Mouse (Mus musculus) heart, embryonic 11.5 days (tissue): ENCODE data around the gene Gimap8. TPM values are rescaled to one million over a fixed set of nuclear protein-coding genes. Genes with fewer than 3 reads are reported as not detected.

Experiments
- ATAC-seq: fragments of 200-750 bp; cut with Nextera tagmentation; replicated peaks from 2 replicates; pipeline ENCODE4 v1.8.0; 2017; ENCODE audit warnings: moderate library complexity; ENCODE audit not compliant: insufficient number of reproducible peaks, low FRiP score, low TSS enrichment
- H3K27ac ChIP-seq: fragments of 300-500 bp; sonication (generic); 2 replicates; pipeline ENCODE4 v1.5.1; 2014; ENCODE audit warnings: mild to moderate bottlenecking, low read depth, low read length
- H3K27me3 ChIP-seq: fragments of 300-500 bp; sonication (generic); 2 replicates; pipeline ENCODE4 v1.6.1; 2014; ENCODE audit warnings: mild to moderate bottlenecking, low read length, mixed read lengths; ENCODE audit not compliant: control insufficient read depth, insufficient read depth
- H3K36me3 ChIP-seq: fragments of 300-500 bp; sonication (generic); 2 replicates; pipeline ENCODE4 v1.6.1; 2014; ENCODE audit warnings: mild to moderate bottlenecking, low read length, moderate library complexity, mixed read lengths; ENCODE audit not compliant: control insufficient read depth, insufficient read depth
- H3K4me1 ChIP-seq: fragments of 300-500 bp; sonication (generic); 2 replicates; pipeline ENCODE4 v1.6.1; 2014; ENCODE audit warnings: low read length; ENCODE audit not compliant: control insufficient read depth, insufficient read depth
- H3K4me2 ChIP-seq: fragments of 300-500 bp; sonication (generic); 2 replicates; pipeline ENCODE4 v1.6.1; 2014; ENCODE audit warnings: mild to moderate bottlenecking, moderate library complexity
- H3K4me3 ChIP-seq: fragments of 300-500 bp; sonication (generic); 2 replicates; pipeline ENCODE4 v1.5.1; 2014; ENCODE audit warnings: low read depth, low read length
- H3K9ac ChIP-seq: fragments of 300-500 bp; sonication (generic); 2 replicates; pipeline ENCODE4 v1.6.1; 2014; ENCODE audit warnings: mild to moderate bottlenecking, low read depth, low read length, moderate library complexity
- H3K9me3 ChIP-seq: fragments of 300-500 bp; sonication (generic); replicated peaks from 2 replicates; pipeline ENCODE4 v1.6.1; 2016; ENCODE audit warnings: low read length; ENCODE audit not compliant: control insufficient read depth
- WGBS: fragments of 180-500 bp; shearing (Covaris S2); extraction: QIAGEN DNeasy Blood & Tissue Kit; methylation state at CpG from one replicate; pipeline ENCODE4 v1.1.7; 2014; ENCODE audit not compliant: insufficient replicate concordance; 5-methylcytosine and 5-hydroxymethylcytosine counted together
- polyA plus RNA-seq: library from polyadenylated mRNA; unstranded; fragments of >200 nt; fragmentation: Nextera tagmentation; extraction: Ambion mirVana; gene quantifications from 2 replicates; pipeline ENCODE4 v1.2.1, GENCODE M21; 2014

Gimap8 gene
- polyA plus RNA-seq, 1 experiment from 2014 or later = 0.26 TPM

GRCm38 (mm10) chr6:48698066-48698856 lies 51.2 kb downstream of the Gimap8 start:
- WGBS = 77% methylated on average over 7 of the region's 7 CpGs
- Histone ChIP-seq H3K9ac (no peak overlapping the region), H3K36me3 (no peaks in the 10 kb centered on the region), H3K27ac (no peak overlapping the region), H3K9me3 (no peaks in the 10 kb centered on the region), H3K4me3 (no peak overlapping the region), H3K4me1 (no peaks in the 10 kb centered on the region), H3K4me2 (no peak overlapping the region), H3K27me3 (no peaks in the 10 kb centered on the region)
- no peak for ATAC-seq

- ATAC-seq = no peak
- no peak overlapping the region for H3K4me2 ChIP-seq
- H3K27me3 ChIP-seq = no peaks in the 10 kb centered on the region
- H3K9me3 ChIP-seq = no peaks in the 10 kb centered on the region
- H3K36me3 ChIP-seq = no peaks in the 10 kb centered on the region
- WGBS = 68% methylated on average over 3 of the region's 3 CpGs
- H3K4me1 ChIP-seq = no peaks in the 10 kb centered on the region
- no peak overlapping the region for H3K4me3 ChIP-seq
- no peak overlapping the region for H3K27ac ChIP-seq
- H3K9ac ChIP-seq = no peak overlapping the region
Observed at GRCm38 (mm10) chr6:48698888-48699287, 51.9 kb downstream of the Gimap8 start.

GRCm38 (mm10) chr6:48700251-48701075 lies 53.4 kb downstream of the Gimap8 start:
- WGBS = 31% methylated on average over 5 of the region's 5 CpGs
- H3K4me3 ChIP-seq = no peak overlapping the region
- no peaks in the 10 kb centered on the region for H3K9me3 ChIP-seq
- no peaks in the 10 kb centered on the region for H3K4me1 ChIP-seq
- no peaks in the 10 kb centered on the region for H3K36me3 ChIP-seq
- no peak overlapping the region for H3K9ac ChIP-seq
- no peak overlapping the region for H3K4me2 ChIP-seq
- peak overlapping the region; percentile 54 for H3K27ac ChIP-seq
- peak; percentile 68 for ATAC-seq
- H3K27me3 ChIP-seq = no peaks in the 10 kb centered on the region

GRCm38 (mm10) chr6:48702146-48702545 lies 55.1 kb downstream of the Gimap8 start:
- Histone ChIP-seq H3K36me3 (no peaks in the 10 kb centered on the region), H3K9me3 (no peaks in the 10 kb centered on the region), H3K27me3 (no peaks in the 10 kb centered on the region), H3K9ac (no peak overlapping the region), H3K4me1 (no peaks in the 10 kb centered on the region), H3K4me2 (no peak overlapping the region), H3K4me3 (no peak overlapping the region), H3K27ac (peak overlapping the region; percentile 54)
- ATAC-seq = no peak
- WGBS = 74% methylated on average over 7 of the region's 7 CpGs

- no peaks in the 10 kb centered on the region for H3K36me3 ChIP-seq
- no peaks in the 10 kb centered on the region for H3K27me3 ChIP-seq
- 63% methylated on average over 5 of the region's 5 CpGs for WGBS
- no peak overlapping the region for H3K9ac ChIP-seq
- no peak overlapping the region for H3K27ac ChIP-seq
- no peak for ATAC-seq
- H3K4me3 ChIP-seq = no peak overlapping the region
- H3K4me2 ChIP-seq = no peak overlapping the region
- no peaks in the 10 kb centered on the region for H3K4me1 ChIP-seq
- no peaks in the 10 kb centered on the region for H3K9me3 ChIP-seq
Observed at GRCm38 (mm10) chr6:48702601-48703000, 55.6 kb downstream of the Gimap8 start.

- no peaks in the 10 kb centered on the region for H3K9me3 ChIP-seq
- no peaks in the 10 kb centered on the region for H3K4me1 ChIP-seq
- no peaks in the 10 kb centered on the region for H3K27me3 ChIP-seq
- no peak overlapping the region for H3K4me3 ChIP-seq
- no peaks in the 10 kb centered on the region for H3K36me3 ChIP-seq
- no peak overlapping the region for H3K9ac ChIP-seq
- no peak for ATAC-seq
- H3K4me2 ChIP-seq = no peak overlapping the region
- no peak overlapping the region for H3K27ac ChIP-seq
Observed at GRCm38 (mm10) chr6:48704146-48704545, 57.1 kb downstream of the Gimap8 start.

GRCm38 (mm10) chr6:48706130-48706529 lies 59.1 kb downstream of the Gimap8 start:
- Histone ChIP-seq H3K27me3 (no peaks in the 10 kb centered on the region), H3K4me2 (peak overlapping the region; percentile 46), H3K9me3 (no peaks in the 10 kb centered on the region), H3K4me3 (peak overlapping the region; percentile 6; the same call in 1 of the 2 replicates), H3K36me3 (no peaks in the 10 kb centered on the region), H3K4me1 (no peaks in the 10 kb centered on the region), H3K9ac (peak overlapping the region; percentile 36; the same call in 1 of the 2 replicates), H3K27ac (peak overlapping the region; percentile 31)
- ATAC-seq = no peak
- 44% methylated on average over 3 of the region's 3 CpGs for WGBS
